10 mouse cellular contexts compared by ENCODE assay signal in the genomic region with DNA sequence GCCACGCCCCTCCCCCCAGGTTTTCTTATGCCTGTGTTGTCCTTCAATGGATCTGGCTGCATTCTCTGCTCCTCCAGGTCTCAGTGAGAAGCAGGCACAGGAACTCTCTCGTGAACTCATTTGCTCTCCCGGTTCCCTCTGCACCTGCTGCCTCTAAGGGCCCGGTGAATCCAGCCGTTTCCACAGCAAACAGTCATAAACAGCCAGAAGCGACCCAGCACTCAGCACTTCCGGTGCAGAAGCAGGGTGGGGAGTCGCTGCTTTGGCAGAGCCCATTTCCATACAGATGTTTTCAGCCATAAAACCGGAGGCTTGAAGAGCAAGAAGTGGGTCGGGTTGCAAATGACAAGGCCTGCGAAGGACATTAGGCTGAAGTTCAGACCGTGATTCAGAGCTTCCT.
A peak's percentile ranks its signal among the peaks of the same experiment; 100 is the strongest.
DNase-seq lines count a peak whose midpoint lies in the region; ATAC-seq lines count a peak whose summit lies in the region.
"Had no signal": no experiment of that assay in that cellular context is flagged by ENCODE, and none has a peak within 500 bp of the region (broad histone marks: within the 10 kb centered on the region; RNA-seq: fewer than 3 reads in every experiment).

No protein-coding gene starts in this region.

- no peak overlapping the region for H3K27ac ChIP-seq in embryonic facial prominence, embryonic 13.5 days
- no peak overlapping the region for H3K27ac ChIP-seq in embryonic facial prominence, embryonic 10.5 days (replicated peaks)
- H3K27ac ChIP-seq in midbrain, embryonic 15.5 days = 0 out of 2 replicates have a peak overlapping the region, but pooled peaks have one; percentile 25
- H3K27ac ChIP-seq in midbrain, embryonic 14.5 days (replicated peaks; ENCODE audit: low read depth, low read length) = no peak overlapping the region

- H3K9ac ChIP-seq in embryonic facial prominence, embryonic 13.5 days = no peak overlapping the region
- H3K9ac ChIP-seq in midbrain, embryonic 15.5 days = no peak overlapping the region
- H3K9ac ChIP-seq in midbrain, embryonic 14.5 days (replicated peaks; ENCODE audit: low read length) = no peak overlapping the region

- peaks cover 6% of the 10 kb centered on the region; the same call in 1 of the 2 replicates for H3K4me1 ChIP-seq in embryonic facial prominence, embryonic 13.5 days
- peaks cover 12% of the 10 kb centered on the region for H3K4me1 ChIP-seq in embryonic facial prominence, embryonic 10.5 days
- H3K4me1 ChIP-seq in midbrain, embryonic 15.5 days = 0 out of 2 replicates have a peak, but pooled peaks cover 3% of the 10 kb centered on the region
- no peaks in the 10 kb centered on the region for H3K4me1 ChIP-seq in midbrain, embryonic 14.5 days (ENCODE audit: control insufficient read depth, insufficient read depth, low read length)

- ATAC-seq in embryonic facial prominence, embryonic 13.5 days (ENCODE audit: insufficient number of reproducible peaks, insufficient read depth, low FRiP score, low TSS enrichment, low read depth) = no peak
- ATAC-seq in midbrain, embryonic 15.5 days (replicated peaks) = no peak
- ATAC-seq in midbrain, embryonic 14.5 days (ENCODE audit: low FRiP score, low TSS enrichment) = no peak

- no peak overlapping the region for H3K4me3 ChIP-seq in embryonic facial prominence, embryonic 13.5 days
- no peak overlapping the region for H3K4me3 ChIP-seq in embryonic facial prominence, embryonic 10.5 days
- no peak overlapping the region for H3K4me3 ChIP-seq in midbrain, embryonic 15.5 days
- H3K4me3 ChIP-seq in midbrain, embryonic 14.5 days (replicated peaks; ENCODE audit: low read depth, low read length) = no peak overlapping the region

- 0 out of 2 replicates have a peak overlapping the region, but pooled peaks have one; percentile 5 for H3K4me2 ChIP-seq in embryonic facial prominence, embryonic 13.5 days
- no peak overlapping the region for H3K4me2 ChIP-seq in midbrain, embryonic 15.5 days
- H3K4me2 ChIP-seq in midbrain, embryonic 14.5 days (ENCODE audit: low read length) = no peak overlapping the region

- 44% methylated on average over 12 of the region's 12 CpGs for WGBS in embryonic facial prominence, embryonic 13.5 days
- WGBS in embryonic facial prominence, embryonic 10.5 days = 58% methylated on average over 12 of the region's 12 CpGs
- WGBS in midbrain, embryonic 15.5 days = 59% methylated on average over 12 of the region's 12 CpGs
- WGBS in midbrain, embryonic 14.5 days = 60% methylated on average over 12 of the region's 12 CpGs

- no peaks in the 10 kb centered on the region for H3K36me3 ChIP-seq in embryonic facial prominence, embryonic 13.5 days
- H3K36me3 ChIP-seq in embryonic facial prominence, embryonic 10.5 days (replicated peaks) = no peaks in the 10 kb centered on the region
- H3K36me3 ChIP-seq in midbrain, embryonic 15.5 days (replicated peaks) = no peaks in the 10 kb centered on the region
- H3K36me3 ChIP-seq in midbrain, embryonic 14.5 days (ENCODE audit: control insufficient read depth, insufficient read depth, low read length) = no peaks in the 10 kb centered on the region

- no peaks in the 10 kb centered on the region for H3K9me3 ChIP-seq in embryonic facial prominence, embryonic 13.5 days
- no peaks in the 10 kb centered on the region for H3K9me3 ChIP-seq in embryonic facial prominence, embryonic 10.5 days
- H3K9me3 ChIP-seq in midbrain, embryonic 15.5 days = no peaks in the 10 kb centered on the region
- H3K9me3 ChIP-seq in midbrain, embryonic 14.5 days (ENCODE audit: control insufficient read depth, low read length) = no peaks in the 10 kb centered on the region

- no peak for DNase-seq in embryonic facial prominence, embryonic 10.5 days (ENCODE audit: low spot score)
- DNase-seq in midbrain, embryonic 14.5 days = no peak
- DNase-seq in kidney, postnatal 4 days = peak; percentile 26 to 56
- peak; percentile 74 for DNase-seq in thymus, postnatal 14 days
- DNase-seq in right cerebral cortex, postnatal 25 days = no peak
- DNase-seq in adrenal gland, postnatal 25 days = no peak
- DNase-seq: cerebellum, postnatal 10 days; layer of hippocampus, postnatal 36 days had no signal

- H3K27me3 ChIP-seq in embryonic facial prominence, embryonic 13.5 days = no peaks in the 10 kb centered on the region
- no peaks in the 10 kb centered on the region for H3K27me3 ChIP-seq in embryonic facial prominence, embryonic 10.5 days (replicated peaks; ENCODE audit: low read depth, poor library complexity, severe bottlenecking)
- H3K27me3 ChIP-seq in midbrain, embryonic 15.5 days (replicated peaks) = no peaks in the 10 kb centered on the region
- H3K27me3 ChIP-seq in midbrain, embryonic 14.5 days (ENCODE audit: control insufficient read depth, insufficient read depth, low read length) = no peaks in the 10 kb centered on the region

Comparison
In these comparisons a context has a peak if more than half of its experiments do, and no peak if none do; other contexts are left out.
1. DNase-seq: peak in kidney, postnatal 4 days (2 of 2) and thymus, postnatal 14 days (single experiment); none in embryonic facial prominence, embryonic 10.5 days (single experiment), midbrain, embryonic 14.5 days (single experiment), right cerebral cortex, postnatal 25 days (single experiment) and adrenal gland, postnatal 25 days (single experiment).